Mouse (Mus musculus) adrenal gland, adult 2 months (tissue): Measurements from ENCODE around the gene C1rl. TPM values are rescaled to one million over a fixed set of nuclear protein-coding genes. Genes with fewer than 3 reads are reported as not detected.
"Not testable (repeated sequence)": the region's sequence is repeated elsewhere in the genome, so short reads cannot be mapped to it uniquely, and the experiment has no call there.

ENCODE experiments used
- DNase-seq: peaks from one replicate; pipeline ENCODE4 v3.0.0; 2021
- polyA plus RNA-seq: library from polyadenylated mRNA; depleted of rRNA; stranded (reverse); fragments of >200 nt; gene quantifications from 2 replicates; pipeline ENCODE4 v1.2.3, GENCODE M21; 2012
- total RNA-seq, 2 experiments: library from RNA; stranded (reverse); gene quantifications; 2 replicates each; pipeline ENCODE4 v1.2.3; 2021

Gene C1rl
- total and polyA plus RNA-seq, 3 experiments = 13.4 to 22.0 (median 20.6) TPM

GRCm38 (mm10) chr6:124505028-124505427 is 12.1 kb downstream of the C1rl start:
- DNase-seq = no peak

GRCm38 (mm10) chr6:124506991-124507390 is 14.1 kb downstream of the C1rl start:
- DNase-seq = no peak

GRCm38 (mm10) chr6:124508292-124508691 is 15.4 kb downstream of the C1rl start:
- no peak for DNase-seq

GRCm38 (mm10) chr6:124509192-124509591 is 16.3 kb downstream of the C1rl start:
- not testable (repeated sequence) for DNase-seq

- no peak for DNase-seq
Observed at GRCm38 (mm10) chr6:124511936-124512335, 19.0 kb downstream of the C1rl start.

- DNase-seq = peak; percentile 74
Observed at GRCm38 (mm10) chr6:124512355-124512836, 19.5 kb downstream of the C1rl start, which contains the start of gene C1ra. TSS of gene C1ra (plus strand) at chr6:124512405.

GRCm38 (mm10) chr6:124517733-124518132 is 24.8 kb downstream of the C1rl start:
- not testable (repeated sequence) for DNase-seq

- peak; percentile 61 for DNase-seq
Observed at GRCm38 (mm10) chr6:124522082-124522481, 29.2 kb downstream of the C1rl start.

GRCm38 (mm10) chr6:124527881-124528280 is 35.0 kb downstream of the C1rl start:
- DNase-seq = no peak

- DNase-seq = no peak
Observed at GRCm38 (mm10) chr6:124531077-124531476, 38.2 kb downstream of the C1rl start.

- DNase-seq = not testable (repeated sequence)
Observed at GRCm38 (mm10) chr6:124536125-124536829, 43.4 kb downstream of the C1rl start.

- DNase-seq = not testable (repeated sequence)
Observed at GRCm38 (mm10) chr6:124541176-124541575, 48.3 kb downstream of the C1rl start.

- peak; percentile 60 for DNase-seq
Observed at GRCm38 (mm10) chr6:124542284-124542683, 49.4 kb downstream of the C1rl start, which contains the start of gene C1s1. TSS of gene C1s1 (minus strand) at chr6:124542359.

- peak; percentile 24 for DNase-seq
Observed at GRCm38 (mm10) chr6:124544466-124544865, 51.6 kb downstream of the C1rl start.

- DNase-seq = no peak
Observed at GRCm38 (mm10) chr6:124545425-124545824, 52.5 kb downstream of the C1rl start.

GRCm38 (mm10) chr6:124547979-124548378 is 55.1 kb downstream of the C1rl start:
- not testable (repeated sequence) for DNase-seq

- DNase-seq = no peak
Observed at GRCm38 (mm10) chr6:124549023-124549550, 56.2 kb downstream of the C1rl start.

- DNase-seq = no peak
Observed at GRCm38 (mm10) chr6:124552766-124553165, 59.9 kb downstream of the C1rl start.

GRCm38 (mm10) chr6:124555956-124556355 is 63.0 kb downstream of the C1rl start:
- DNase-seq = not testable (repeated sequence)
